ENCODE assay signal across 9 mouse cellular contexts in genomic region chr1:161038968-161039721, GRCm38 (mm10). TPM values are rescaled to one million over a fixed set of nuclear protein-coding genes. Genes with fewer than 3 reads are reported as not detected.
DNase-seq lines count a peak whose midpoint lies in the region; ATAC-seq and TF ChIP-seq lines count a peak whose summit lies in the region.
"Had no signal": no experiment of that assay in that cellular context is flagged by ENCODE, and none has a peak within 500 bp of the region (broad histone marks: within the 10 kb centered on the region; RNA-seq: fewer than 3 reads in every experiment).

No protein-coding gene starts in this region.

- no peak for DNase-seq in heart, adult 2 months
- no peak for DNase-seq in heart, adult 18-20 months
- DNase-seq in MEL-GATA-1-ER (ENCODE audit: extremely low read depth, low read depth), result peak; percentile 68
- peak; percentile 30 for DNase-seq in hindbrain, embryonic 11.5 days (ENCODE audit: low spot score)
- no peak for DNase-seq in thymus, adult 18-20 months
- no peak for DNase-seq in adrenal gland, postnatal 25 days
- DNase-seq: heart, postnatal 10 days had no signal

- no peaks in the 10 kb centered on the region for H3K9me3 ChIP-seq in hindbrain, embryonic 11.5 days (ENCODE audit: control insufficient read depth, low read length)

- TF ChIP-seq EP300 in heart, adult 2 months (IDR thresholded peaks at IDR 0.05; ENCODE audit: insufficient read depth, low read depth, low read length), result no peak

- TF ChIP-seq CTCF in heart, adult 2 months (IDR thresholded peaks at IDR 0.05), result no peak

- H3K9ac ChIP-seq in heart, adult 2 months (ENCODE audit: low read depth, low read length), result no peak overlapping the region
- no peak overlapping the region for H3K9ac ChIP-seq in hindbrain, embryonic 11.5 days (ENCODE audit: low read depth, low read length)

- no peak overlapping the region for H3K27ac ChIP-seq in heart, adult 2 months
- no peak overlapping the region for H3K27ac ChIP-seq in hindbrain, embryonic 11.5 days (ENCODE audit: low read depth, low read length)

- no peak overlapping the region for H3K4me2 ChIP-seq in hindbrain, embryonic 11.5 days (replicated peaks; ENCODE audit: low read depth, low read length)

- no peak for ATAC-seq in hindbrain, embryonic 11.5 days (ENCODE audit: low FRiP score)
- ATAC-seq in megakaryocyte progenitor cell, adult 5-6 weeks (replicated peaks; ENCODE audit: poor library complexity), result peak; percentile 4
- ATAC-seq in erythroblast, adult 5-6 weeks (replicated peaks; ENCODE audit: low FRiP score, poor library complexity, severe bottlenecking), result no peak

- WGBS in heart, adult 2 months, result 58% methylated on average over 3 of the region's 3 CpGs
- WGBS in hindbrain, embryonic 11.5 days, result 15% methylated on average over 3 of the region's 3 CpGs

- intact Hi-C loops in heart, adult 2 months (cut with DNase I), result loop anchor here (10.0 kb wide), 3 partner anchors 156 to 824 kb away; partner anchors contain the start of gene Cacybp

- H3K4me1 ChIP-seq in heart, adult 2 months (ENCODE audit: control insufficient read depth, insufficient read depth, low read length), result peaks cover 8% of the 10 kb centered on the region
- no peaks in the 10 kb centered on the region for H3K4me1 ChIP-seq in hindbrain, embryonic 11.5 days (replicated peaks; ENCODE audit: control insufficient read depth, insufficient read depth, low read length)

- TF ChIP-seq POLR2A in heart, adult 2 months (IDR thresholded peaks at IDR 0.05; ENCODE audit: insufficient read depth, low read depth, low read length), result peak; percentile 39; the same call in 1 of the 2 replicates

- peaks cover 29% of the 10 kb centered on the region for H3K36me3 ChIP-seq in heart, adult 2 months (ENCODE audit: control insufficient read depth, insufficient read depth, low read length)
- H3K36me3 ChIP-seq in hindbrain, embryonic 11.5 days (ENCODE audit: control insufficient read depth, insufficient read depth, low read length), result no peaks in the 10 kb centered on the region

- 0 out of 2 replicates have a peak, but pooled peaks cover 2% of the 10 kb centered on the region for H3K79me2 ChIP-seq in heart, adult 2 months (replicated peaks; ENCODE audit: control insufficient read depth, insufficient read depth, low read length)

- H3K4me3 ChIP-seq in heart, adult 2 months, result no peak overlapping the region
- H3K4me3 ChIP-seq in hindbrain, embryonic 11.5 days (ENCODE audit: low read depth, low read length), result no peak overlapping the region

- no peaks in the 10 kb centered on the region for H3K27me3 ChIP-seq in heart, adult 2 months (ENCODE audit: control insufficient read depth, insufficient read depth, low read length)
- H3K27me3 ChIP-seq in hindbrain, embryonic 11.5 days (ENCODE audit: control insufficient read depth, insufficient read depth, low read length), result no peaks in the 10 kb centered on the region

RNA-seq across cellular contexts. Expression of gene Zbtb37, which starts 4.5 kb away (rescaled TPM):
- 10 to 100 TPM; 13.8 to 14.2 TPM for total RNA-seq in heart, adult 2 months (2021)
- 1.8 and 3.8 TPM in 2 replicates for polyA plus RNA-seq in heart, adult 2 months (2012; rRNA removed)
- total RNA-seq in heart, adult 18-20 months (2021), result 10 to 100 TPM; 14.2 to 15.7 TPM
- 8.6 and 15.1 TPM in 2 replicates for polyA plus RNA-seq in hindbrain, embryonic 11.5 days (2014; fragmentation: Nextera tagmentation; extraction: Ambion mirVana)
- total RNA-seq in megakaryocyte progenitor cell, adult 5-6 weeks (2015), result 4.8 and 7.1 TPM in 2 replicates
- total RNA-seq in megakaryocyte progenitor cell, adult 5-6 weeks (2017), result 3.6 and 6.4 TPM in 2 replicates
- total RNA-seq in erythroblast, adult 5-6 weeks (2015; ENCODE audit: low replicate concordance), result 1.3 and 2.9 TPM in 2 replicates
- 1.7 and 2.6 TPM in 2 replicates for total RNA-seq in erythroblast, adult 5-6 weeks (2017; ENCODE audit: low replicate concordance)
- total RNA-seq in adrenal gland, postnatal 25 days (2021), result 13.8 and 27.0 TPM in 2 replicates

RNA-seq across cellular contexts. Expression of gene Dars2, which starts 31.3 kb away (rescaled TPM):
- 10 to 100 TPM; 23.0 to 25.4 TPM for total RNA-seq in heart, adult 2 months (2021)
- 13.7 and 38.3 TPM in 2 replicates for polyA plus RNA-seq in heart, adult 2 months (2012; rRNA removed)
- 10 to 100 TPM; 25.3 to 28.4 TPM for total RNA-seq in heart, adult 18-20 months (2021)
- 43.2 and 51.5 TPM in 2 replicates for polyA plus RNA-seq in hindbrain, embryonic 11.5 days (2014; fragmentation: Nextera tagmentation; extraction: Ambion mirVana)
- total RNA-seq in megakaryocyte progenitor cell, adult 5-6 weeks (2015), result 38.7 and 40.5 TPM in 2 replicates
- total RNA-seq in megakaryocyte progenitor cell, adult 5-6 weeks (2017), result 35.8 and 43.6 TPM in 2 replicates
- 6.7 and 13.6 TPM in 2 replicates for total RNA-seq in erythroblast, adult 5-6 weeks (2015; ENCODE audit: low replicate concordance)
- 5.8 and 10.3 TPM in 2 replicates for total RNA-seq in erythroblast, adult 5-6 weeks (2017; ENCODE audit: low replicate concordance)
- 33.6 and 35.1 TPM in 2 replicates for total RNA-seq in adrenal gland, postnatal 25 days (2021)

RNA-seq across cellular contexts. Expression of gene Cenpl, which starts 31.4 kb away (rescaled TPM):
- total RNA-seq in heart, adult 2 months (2021), result 1 to 10 TPM; 1.1 to 1.2 TPM
- 0.41 and 1.0 TPM in 2 replicates for polyA plus RNA-seq in heart, adult 2 months (2012; rRNA removed)
- 1 to 10 TPM; 1.0 to 1.2 TPM for total RNA-seq in heart, adult 18-20 months (2021)
- polyA plus RNA-seq in hindbrain, embryonic 11.5 days (2014; fragmentation: Nextera tagmentation; extraction: Ambion mirVana), result 36.5 and 38.8 TPM in 2 replicates
- total RNA-seq in megakaryocyte progenitor cell, adult 5-6 weeks (2015), result 38.1 and 41.3 TPM in 2 replicates
- total RNA-seq in megakaryocyte progenitor cell, adult 5-6 weeks (2017), result 7.3 and 8.3 TPM in 2 replicates
- 13.3 and 32.4 TPM in 2 replicates for total RNA-seq in erythroblast, adult 5-6 weeks (2015; ENCODE audit: low replicate concordance)
- total RNA-seq in erythroblast, adult 5-6 weeks (2017; ENCODE audit: low replicate concordance), result 8.8 and 12.1 TPM in 2 replicates
- 4.3 and 5.2 TPM in 2 replicates for total RNA-seq in adrenal gland, postnatal 25 days (2021)

Comparison
In these comparisons a context has a peak if more than half of its experiments do, and no peak if none do; other contexts are left out.
1. DNase-seq: peak in MEL-GATA-1-ER (single experiment) and hindbrain, embryonic 11.5 days (single experiment); none in heart, adult 2 months (0 of 2), heart, adult 18-20 months (0 of 2), thymus, adult 18-20 months (0 of 2) and adrenal gland, postnatal 25 days (single experiment).